Mouse (Mus musculus): ENCODE measurements around the gene Rasip1. TPM values are rescaled to one million over a fixed set of nuclear protein-coding genes. Genes with fewer than 3 reads are reported as not detected.

The Rasip1 gene
- polyA plus RNA-seq (2015; fragmentation: Nextera tagmentation; extraction: Ambion mirVana) = 7.7 and 9.5 TPM in 2 replicates

- H3K27me3 ChIP-seq = peaks cover 37% of the 10 kb centered on the region
- 87% methylated on average over 9 of the region's 9 CpGs for WGBS
- peaks cover 7% of the 10 kb centered on the region; the same call in 1 of the 2 replicates for H3K4me1 ChIP-seq
- no peaks in the 10 kb centered on the region for H3K9me3 ChIP-seq
- no peak for ATAC-seq (ENCODE audit: low FRiP score, low read depth)
- peak within 1 kb of the TSS; percentile 85 for H3K9ac ChIP-seq
- H3K4me2 ChIP-seq (replicated peaks) = peak within 1 kb of the TSS; percentile 99
- H3K27ac ChIP-seq = peak within 1 kb of the TSS; percentile 76; the same call in 1 of the 2 replicates
- H3K36me3 ChIP-seq = no peaks in the 10 kb centered on the region
- peak within 1 kb of the TSS; percentile 61 for H3K4me3 ChIP-seq
Measured at GRCm38 (mm10) chr7:45627261-45627660, at the start of gene Rasip1. Gene Rasip1 (plus strand): TSS chr7:45627488.

- Histone ChIP-seq H3K4me2 (replicated peaks) (no peak overlapping the region), H3K36me3 (peaks cover 50% of the 10 kb centered on the region), H3K4me3 (no peak overlapping the region), H3K9me3 (no peaks in the 10 kb centered on the region), H3K9ac (no peak overlapping the region), H3K4me1 (no peaks in the 10 kb centered on the region), H3K27ac (no peak overlapping the region), H3K27me3 (no peaks in the 10 kb centered on the region)
- 91% methylated on average over 6 of the region's 6 CpGs for WGBS
- ATAC-seq (ENCODE audit: low FRiP score, low read depth) = no peak
Measured at GRCm38 (mm10) chr7:45585923-45586322, 41.4 kb upstream of the Rasip1 start.

- Histone ChIP-seq H3K4me3 (no peak overlapping the region), H3K27me3 (no peaks in the 10 kb centered on the region), H3K4me1 (no peaks in the 10 kb centered on the region), H3K9ac (no peak overlapping the region), H3K36me3 (peaks cover 39% of the 10 kb centered on the region), H3K27ac (no peak overlapping the region), H3K4me2 (replicated peaks) (no peak overlapping the region), H3K9me3 (no peaks in the 10 kb centered on the region)
- 93% methylated on average over 23 of the region's 23 CpGs for WGBS
- no peak for ATAC-seq (ENCODE audit: low FRiP score, low read depth)
Measured at GRCm38 (mm10) chr7:45587631-45588592, 39.4 kb upstream of the Rasip1 start.

GRCm38 (mm10) chr7:45589173-45589572 is 38.1 kb upstream of the Rasip1 start:
- Histone ChIP-seq H3K27ac (no peak overlapping the region), H3K9ac (no peak overlapping the region), H3K4me2 (replicated peaks) (peak overlapping the region; percentile 57), H3K4me3 (peak overlapping the region; percentile 32), H3K27me3 (no peaks in the 10 kb centered on the region), H3K4me1 (0 out of 2 replicates have a peak, but pooled peaks cover 2% of the 10 kb centered on the region), H3K9me3 (no peaks in the 10 kb centered on the region), H3K36me3 (peaks cover 32% of the 10 kb centered on the region)
- WGBS = 4% methylated on average over 19 of the region's 19 CpGs
- peak; percentile 97 for ATAC-seq (ENCODE audit: low FRiP score, low read depth)

GRCm38 (mm10) chr7:45589898-45590297 is 37.4 kb upstream of the Rasip1 start:
- 94% methylated on average over 5 of the region's 5 CpGs for WGBS
- Histone ChIP-seq H3K36me3 (peaks cover 26% of the 10 kb centered on the region), H3K27me3 (no peaks in the 10 kb centered on the region), H3K4me3 (no peak overlapping the region), H3K9ac (no peak overlapping the region), H3K27ac (no peak overlapping the region), H3K9me3 (no peaks in the 10 kb centered on the region), H3K4me2 (replicated peaks) (peak overlapping the region; percentile 57), H3K4me1 (0 out of 2 replicates have a peak, but pooled peaks cover 2% of the 10 kb centered on the region)
- ATAC-seq (ENCODE audit: low FRiP score, low read depth) = no peak

- 0 out of 2 replicates have a peak, but pooled peaks cover 2% of the 10 kb centered on the region for H3K4me1 ChIP-seq
- H3K4me3 ChIP-seq = no peak overlapping the region
- no peaks in the 10 kb centered on the region for H3K27me3 ChIP-seq
- H3K27ac ChIP-seq = no peak overlapping the region
- no peak overlapping the region for H3K4me2 ChIP-seq (replicated peaks)
- no peaks in the 10 kb centered on the region for H3K9me3 ChIP-seq
- peaks cover 16% of the 10 kb centered on the region for H3K36me3 ChIP-seq
- WGBS = 71% methylated on average over 3 of the region's 3 CpGs
- no peak overlapping the region for H3K9ac ChIP-seq
- no peak for ATAC-seq (ENCODE audit: low FRiP score, low read depth)
Measured at GRCm38 (mm10) chr7:45590874-45591273, 36.4 kb upstream of the Rasip1 start.

GRCm38 (mm10) chr7:45591880-45592279 is 35.4 kb upstream of the Rasip1 start:
- WGBS = 81% methylated on average over 7 of the region's 7 CpGs
- no peak overlapping the region for H3K4me3 ChIP-seq
- no peaks in the 10 kb centered on the region for H3K27me3 ChIP-seq
- no peak for ATAC-seq (ENCODE audit: low FRiP score, low read depth)
- H3K9ac ChIP-seq = no peak overlapping the region
- peaks cover 11% of the 10 kb centered on the region for H3K36me3 ChIP-seq
- 0 out of 2 replicates have a peak, but pooled peaks cover 2% of the 10 kb centered on the region for H3K4me1 ChIP-seq
- no peaks in the 10 kb centered on the region for H3K9me3 ChIP-seq
- H3K4me2 ChIP-seq (replicated peaks) = no peak overlapping the region
- H3K27ac ChIP-seq = no peak overlapping the region

- no peak overlapping the region for H3K4me2 ChIP-seq (replicated peaks)
- ATAC-seq (ENCODE audit: low FRiP score, low read depth) = no peak
- 0 out of 2 replicates have a peak, but pooled peaks cover 2% of the 10 kb centered on the region for H3K4me1 ChIP-seq
- WGBS = 18% methylated on average over 10 of the region's 10 CpGs
- H3K4me3 ChIP-seq = no peak overlapping the region
- H3K36me3 ChIP-seq = peaks cover under 1% of the 10 kb centered on the region; the same call in 1 of the 2 replicates
- no peak overlapping the region for H3K27ac ChIP-seq
- H3K9ac ChIP-seq = no peak overlapping the region
- H3K9me3 ChIP-seq = no peaks in the 10 kb centered on the region
- no peaks in the 10 kb centered on the region for H3K27me3 ChIP-seq
Measured at GRCm38 (mm10) chr7:45593118-45593815, 34.0 kb upstream of the Rasip1 start.

GRCm38 (mm10) chr7:45595176-45595575 is 32.1 kb upstream of the Rasip1 start:
- no peak for ATAC-seq (ENCODE audit: low FRiP score, low read depth)
- H3K36me3 ChIP-seq = no peaks in the 10 kb centered on the region
- no peaks in the 10 kb centered on the region for H3K27me3 ChIP-seq
- peaks cover 11% of the 10 kb centered on the region; the same call in 1 of the 2 replicates for H3K4me1 ChIP-seq
- no peak overlapping the region for H3K27ac ChIP-seq
- 78% methylated on average over 4 of the region's 4 CpGs for WGBS
- H3K4me3 ChIP-seq = no peak overlapping the region
- H3K9ac ChIP-seq = 0 out of 2 replicates have a peak overlapping the region, but pooled peaks have one; percentile 2
- no peaks in the 10 kb centered on the region for H3K9me3 ChIP-seq
- H3K4me2 ChIP-seq (replicated peaks) = no peak overlapping the region

- no peaks in the 10 kb centered on the region for H3K36me3 ChIP-seq
- H3K27me3 ChIP-seq = no peaks in the 10 kb centered on the region
- H3K27ac ChIP-seq = no peak overlapping the region
- H3K4me2 ChIP-seq (replicated peaks) = no peak overlapping the region
- no peaks in the 10 kb centered on the region for H3K9me3 ChIP-seq
- 70% methylated on average over 1 of the region's 1 CpGs for WGBS
- no peak overlapping the region for H3K9ac ChIP-seq
- H3K4me3 ChIP-seq = no peak overlapping the region
- no peak for ATAC-seq (ENCODE audit: low FRiP score, low read depth)
- H3K4me1 ChIP-seq = peaks cover 11% of the 10 kb centered on the region; the same call in 1 of the 2 replicates
Measured at GRCm38 (mm10) chr7:45596107-45596506, 31.2 kb upstream of the Rasip1 start.

GRCm38 (mm10) chr7:45597013-45597412 is 30.3 kb upstream of the Rasip1 start:
- 80% methylated on average over 5 of the region's 5 CpGs for WGBS

GRCm38 (mm10) chr7:45597527-45597926 is 29.8 kb upstream of the Rasip1 start:
- WGBS = 87% methylated on average over 6 of the region's 6 CpGs

More at GRCm38 (mm10) chr7:45597013-45597412, 30.3 kb upstream of the Rasip1 start:
- H3K4me1 ChIP-seq = peaks cover 18% of the 10 kb centered on the region
- ATAC-seq (ENCODE audit: low FRiP score, low read depth) = no peak
- no peak overlapping the region for H3K27ac ChIP-seq
- no peak overlapping the region for H3K4me3 ChIP-seq
- H3K27me3 ChIP-seq = no peaks in the 10 kb centered on the region
- no peaks in the 10 kb centered on the region for H3K36me3 ChIP-seq
- no peak overlapping the region for H3K4me2 ChIP-seq (replicated peaks)
- H3K9me3 ChIP-seq = no peaks in the 10 kb centered on the region
- H3K9ac ChIP-seq = no peak overlapping the region

More at GRCm38 (mm10) chr7:45597527-45597926, 29.8 kb upstream of the Rasip1 start:
- Histone ChIP-seq H3K27me3 (no peaks in the 10 kb centered on the region), H3K9me3 (no peaks in the 10 kb centered on the region), H3K4me1 (peaks cover 20% of the 10 kb centered on the region), H3K36me3 (no peaks in the 10 kb centered on the region), H3K4me2 (replicated peaks) (no peak overlapping the region), H3K4me3 (no peak overlapping the region), H3K9ac (no peak overlapping the region), H3K27ac (no peak overlapping the region)
- no peak for ATAC-seq (ENCODE audit: low FRiP score, low read depth)

Measured in limb, embryonic 13.5 days (tissue).